Mouse (Mus musculus): ENCODE data around the gene Foxf1. TPM values are rescaled to one million over a fixed set of nuclear protein-coding genes. Genes with fewer than 3 reads are reported as not detected.

The Foxf1 gene
- polyA plus RNA-seq, 1 experiment from 2014 or later, result 59.3 TPM

- TF ChIP-seq EP300 (optimal IDR thresholded peaks at IDR 0.05) (no peak), CTCF (IDR thresholded peaks at IDR 0.05; ENCODE audit: low read depth) (no peak)
- WGBS, result 76% methylated on average over 7 of the region's 7 CpGs
- Histone ChIP-seq H3K36me3 (ENCODE audit: control insufficient read depth, insufficient read depth, low read length) (no peaks in the 10 kb centered on the region), H3K27me3 (ENCODE audit: control insufficient read depth, insufficient read depth, low read length) (no peaks in the 10 kb centered on the region), H3K27ac (replicated peaks) (no peak overlapping the region), H3K4me3 (ENCODE audit: low read depth, low read length) (no peak overlapping the region), H3K9me3 (ENCODE audit: control insufficient read depth, low read length) (no peaks in the 10 kb centered on the region), H3K9ac (ENCODE audit: low read length) (no peak overlapping the region), H3K4me2 (replicated peaks; ENCODE audit: low read depth) (no peak overlapping the region), H3K4me1 (replicated peaks; ENCODE audit: control insufficient read depth, insufficient read depth) (no peaks in the 10 kb centered on the region)
- DNase-seq (ENCODE audit: low spot score) (no peak), ATAC-seq (ENCODE audit: low FRiP score, low TSS enrichment) (no peak)
These were observed 25.1 kb upstream of the Foxf1 start for GRCm38 (mm10) chr8:121059098-121059497.

- no peaks in the 10 kb centered on the region for H3K36me3 ChIP-seq (ENCODE audit: control insufficient read depth, insufficient read depth, low read length)
- TF ChIP-seq EP300 (optimal IDR thresholded peaks at IDR 0.05), result no peak
These were observed 21.7 kb upstream of the Foxf1 start for GRCm38 (mm10) chr8:121062521-121062920.

GRCm38 (mm10) chr8:121063649-121064048 lies 20.5 kb upstream of the Foxf1 start:
- Histone ChIP-seq H3K4me1 (replicated peaks; ENCODE audit: control insufficient read depth, insufficient read depth) (no peaks in the 10 kb centered on the region), H3K27me3 (ENCODE audit: control insufficient read depth, insufficient read depth, low read length) (no peaks in the 10 kb centered on the region), H3K9me3 (ENCODE audit: control insufficient read depth, low read length) (no peaks in the 10 kb centered on the region), H3K4me2 (replicated peaks; ENCODE audit: low read depth) (no peak overlapping the region), H3K27ac (replicated peaks) (no peak overlapping the region), H3K36me3 (ENCODE audit: control insufficient read depth, insufficient read depth, low read length) (no peaks in the 10 kb centered on the region), H3K9ac (ENCODE audit: low read length) (no peak overlapping the region), H3K4me3 (ENCODE audit: low read depth, low read length) (no peak overlapping the region)
- DNase-seq (ENCODE audit: low spot score) (no peak), ATAC-seq (ENCODE audit: low FRiP score, low TSS enrichment) (no peak)
- 72% methylated on average over 13 of the region's 13 CpGs for WGBS
- TF ChIP-seq CTCF (IDR thresholded peaks at IDR 0.05; ENCODE audit: low read depth) (no peak), EP300 (optimal IDR thresholded peaks at IDR 0.05) (no peak)

More at GRCm38 (mm10) chr8:121062521-121062920, 21.7 kb upstream of the Foxf1 start:
- Histone ChIP-seq H3K27me3 (ENCODE audit: control insufficient read depth, insufficient read depth, low read length) (no peaks in the 10 kb centered on the region), H3K4me2 (replicated peaks; ENCODE audit: low read depth) (no peak overlapping the region), H3K9me3 (ENCODE audit: control insufficient read depth, low read length) (no peaks in the 10 kb centered on the region), H3K4me1 (replicated peaks; ENCODE audit: control insufficient read depth, insufficient read depth) (no peaks in the 10 kb centered on the region), H3K27ac (replicated peaks) (no peak overlapping the region), H3K9ac (ENCODE audit: low read length) (no peak overlapping the region), H3K4me3 (ENCODE audit: low read depth, low read length) (no peak overlapping the region)
- DNase-seq (ENCODE audit: low spot score) (no peak), ATAC-seq (ENCODE audit: low FRiP score, low TSS enrichment) (no peak)
- WGBS, result 88% methylated on average over 6 of the region's 6 CpGs

GRCm38 (mm10) chr8:121071454-121071853 lies 12.7 kb upstream of the Foxf1 start:
- H3K4me3 ChIP-seq (ENCODE audit: low read depth, low read length), result no peak overlapping the region
- H3K27me3 ChIP-seq (ENCODE audit: control insufficient read depth, insufficient read depth, low read length), result peaks cover 2% of the 10 kb centered on the region; the same call in 1 of the 2 replicates
- H3K27ac ChIP-seq (replicated peaks), result no peak overlapping the region; the same call in 1 of the 2 replicates
- TF ChIP-seq EP300 (optimal IDR thresholded peaks at IDR 0.05), result no peak
- peak; percentile 72 for TF ChIP-seq CTCF (IDR thresholded peaks at IDR 0.05; ENCODE audit: low read depth)
- H3K4me1 ChIP-seq (replicated peaks; ENCODE audit: control insufficient read depth, insufficient read depth), result no peaks in the 10 kb centered on the region; the same call in 1 of the 2 replicates
- H3K9ac ChIP-seq (ENCODE audit: low read length), result no peak overlapping the region
- H3K9me3 ChIP-seq (ENCODE audit: control insufficient read depth, low read length), result no peaks in the 10 kb centered on the region
- no peaks in the 10 kb centered on the region for H3K36me3 ChIP-seq (ENCODE audit: control insufficient read depth, insufficient read depth, low read length)
- WGBS, result 4% methylated on average over 12 of the region's 12 CpGs
- peak; percentile 43; the same call in 1 of the 2 replicates for ATAC-seq (ENCODE audit: low FRiP score, low TSS enrichment)
- no peak for DNase-seq (ENCODE audit: low spot score)
- 0 out of 2 replicates have a peak overlapping the region, but pooled peaks have one; percentile 19 for H3K4me2 ChIP-seq (replicated peaks; ENCODE audit: low read depth)

GRCm38 (mm10) chr8:121072406-121073130 lies 11.6 kb upstream of the Foxf1 start:
- Histone ChIP-seq H3K9ac (ENCODE audit: low read length) (peak overlapping the region; percentile 76), H3K27me3 (ENCODE audit: control insufficient read depth, insufficient read depth, low read length) (peaks cover 4% of the 10 kb centered on the region; the same call in 1 of the 2 replicates), H3K4me1 (replicated peaks; ENCODE audit: control insufficient read depth, insufficient read depth) (peaks cover 3% of the 10 kb centered on the region; the same call in 1 of the 2 replicates), H3K9me3 (ENCODE audit: control insufficient read depth, low read length) (no peaks in the 10 kb centered on the region), H3K36me3 (ENCODE audit: control insufficient read depth, insufficient read depth, low read length) (no peaks in the 10 kb centered on the region), H3K4me2 (replicated peaks; ENCODE audit: low read depth) (peak overlapping the region; percentile 64), H3K27ac (replicated peaks) (peak overlapping the region; percentile 89), H3K4me3 (ENCODE audit: low read depth, low read length) (peak overlapping the region; percentile 41; the same call in 1 of the 2 replicates)
- DNase-seq (ENCODE audit: low spot score), result no peak
- 29% methylated on average over 11 of the region's 11 CpGs for WGBS
- no peak for ATAC-seq (ENCODE audit: low FRiP score, low TSS enrichment)
- TF ChIP-seq EP300 (optimal IDR thresholded peaks at IDR 0.05), result no peak
- no peak for TF ChIP-seq CTCF (IDR thresholded peaks at IDR 0.05; ENCODE audit: low read depth)

All from stomach, postnatal 0 days (tissue).